Mouse (Mus musculus) urinary bladder, postnatal 10 days (tissue): ENCODE results near the gene Taar4.
A peak's percentile ranks its signal among the peaks of the same experiment; 100 is the strongest.

Experiments
- DNase-seq: peaks from one replicate; pipeline ENCODE4 v3.0.0; 2022; ENCODE audit warnings: low spot score

The Taar4 gene

GRCm38 (mm10) chr10:23960444-23960915, at the start of gene Taar4:
TSS of gene Taar4 (plus strand) at chr10:23960494.
- no peak for DNase-seq

- DNase-seq: no peak
Measured at GRCm38 (mm10) chr10:23920056-23920455, 40.2 kb upstream of the Taar4 start, which contains the start of gene Taar1. TSS of gene Taar1 (plus strand) at chr10:23920356.

- DNase-seq: no peak
Measured at GRCm38 (mm10) chr10:23922468-23922867, 37.8 kb upstream of the Taar4 start.

GRCm38 (mm10) chr10:23923941-23924340, 36.4 kb upstream of the Taar4 start:
- no peak for DNase-seq

- no peak for DNase-seq
Measured at GRCm38 (mm10) chr10:23937613-23938012, 22.7 kb upstream of the Taar4 start.

- no peak for DNase-seq
Measured at GRCm38 (mm10) chr10:23938312-23938711, 22.0 kb upstream of the Taar4 start, which contains the start of gene Taar2. TSS of gene Taar2 (plus strand) at chr10:23938572.

- no peak for DNase-seq
Measured at GRCm38 (mm10) chr10:23942465-23942864, 17.8 kb upstream of the Taar4 start.

GRCm38 (mm10) chr10:23948026-23948425, 12.3 kb upstream of the Taar4 start:
- DNase-seq: no peak

- no peak for DNase-seq
Measured at GRCm38 (mm10) chr10:23949508-23950005, 10.7 kb upstream of the Taar4 start, which contains the start of gene Taar3. TSS of gene Taar3 (plus strand) at chr10:23949558.

GRCm38 (mm10) chr10:23951714-23952113, 8.6 kb upstream of the Taar4 start:
- no peak for DNase-seq

- DNase-seq: no peak
Measured at GRCm38 (mm10) chr10:23959071-23959470, 1.2 kb upstream of the Taar4 start.

- no peak for DNase-seq
Measured at GRCm38 (mm10) chr10:23963444-23963843, 3.1 kb downstream of the Taar4 start.

- DNase-seq: no peak
Measured at GRCm38 (mm10) chr10:23964921-23965610, 4.8 kb downstream of the Taar4 start.

GRCm38 (mm10) chr10:23970656-23971165, 10.4 kb downstream of the Taar4 start, which contains the start of gene Taar5:
TSS of gene Taar5 (plus strand) at chr10:23970706.
- DNase-seq: no peak

- no peak for DNase-seq
Measured at GRCm38 (mm10) chr10:23971256-23971655, 11.0 kb downstream of the Taar4 start.

- DNase-seq: no peak
Measured at GRCm38 (mm10) chr10:23977958-23978357, 17.7 kb downstream of the Taar4 start.

GRCm38 (mm10) chr10:23978901-23979705, 18.8 kb downstream of the Taar4 start:
- DNase-seq: peak; percentile 28

GRCm38 (mm10) chr10:23985546-23985945, 25.3 kb downstream of the Taar4 start, which contains the start of gene Taar6:
TSS of gene Taar6 (minus strand) at chr10:23985646.
- DNase-seq: no peak

- no peak for DNase-seq
Measured at GRCm38 (mm10) chr10:23986419-23986818, 26.1 kb downstream of the Taar4 start.

GRCm38 (mm10) chr10:23993381-23993780, 33.1 kb downstream of the Taar4 start, which contains the start of gene Taar7a:
TSS of gene Taar7a (minus strand) at chr10:23993481.
- no peak for DNase-seq

GRCm38 (mm10) chr10:23999639-24000038, 39.3 kb downstream of the Taar4 start, which contains the start of gene Taar7b:
TSS of gene Taar7b (plus strand) at chr10:23999939.
- DNase-seq: no peak

- DNase-seq: no peak
Measured at GRCm38 (mm10) chr10:24006442-24006841, 46.1 kb downstream of the Taar4 start.
